Mouse (Mus musculus) CD4-positive, CD25-positive, alpha-beta regulatory T cell, adult 4 months (primary cell): ENCODE results near the gene Relb. TPM values are rescaled to one million over a fixed set of nuclear protein-coding genes. Genes with fewer than 3 reads are reported as not detected.

ENCODE experiments used
- polyA plus RNA-seq, 2 experiments: library from polyadenylated mRNA; unstranded; fragments of 100-300 nt; shearing (Covaris generic); gene quantifications; one replicate each; pipeline ENCODE4 v1.2.1; 2017

Relb gene
- polyA plus RNA-seq, 2 experiments from 2014 or later: 12.7 to 14.8 TPM

Other genes with a start within 250 kb of the Relb start
- 10 to 100 TPM; 10.1 to 11.6 TPM for gene Ercc2, start 247.4 kb downstream of the Relb start, polyA plus RNA-seq
- 1 to 10 TPM; 2.6 to 3.3 TPM for gene Klc3, start 225.3 kb downstream of the Relb start, polyA plus RNA-seq
- gene Ckm, start 224.7 kb downstream of the Relb start, polyA plus RNA-seq: not detected
- gene Mark4, start 170.6 kb downstream of the Relb start, polyA plus RNA-seq: 1 to 10 TPM in 1 of 2 experiments, under 1 TPM in 1; 0.91 to 1.3 TPM
- not detected for gene Exoc3l2, start 166.1 kb downstream of the Relb start, polyA plus RNA-seq
- gene Bloc1s3, start 121.1 kb downstream of the Relb start, polyA plus RNA-seq: under 1 TPM; 0.37 to 0.86 TPM
- gene Trappc6a, start 121.0 kb downstream of the Relb start, polyA plus RNA-seq: 10 to 100 TPM; 45.8 to 50.7 TPM
- not detected for gene Nkpd1, start 111.6 kb downstream of the Relb start, polyA plus RNA-seq
- gene Ppp1r37, start 66.4 kb downstream of the Relb start, polyA plus RNA-seq: 1 to 10 TPM; 1.9 to 2.8 TPM
- 1 to 10 TPM; 1.7 to 1.9 TPM for gene Zfp296, start 52.2 kb downstream of the Relb start, polyA plus RNA-seq
- 100 to 1,000 TPM in 1 of 2 experiments, 10 to 100 TPM in 1; 91.0 to 100 TPM for gene Gemin7, start 51.8 kb downstream of the Relb start, polyA plus RNA-seq
- gene Clasrp, start 25.0 kb downstream of the Relb start, polyA plus RNA-seq: 1 to 10 TPM; 9.0 to 9.4 TPM
- 10 to 100 TPM; 24.4 to 28.1 TPM for gene Clptm1, start 35.6 kb upstream of the Relb start, polyA plus RNA-seq
- gene Apoc2, start 48.5 kb upstream of the Relb start, polyA plus RNA-seq: not detected
- gene Gm44805, start 52.0 kb upstream of the Relb start, polyA plus RNA-seq: not detected
- under 1 TPM in 1 of 2 experiments, not detected in 1; 0.36 TPM for gene Apoc4, start 52.0 kb upstream of the Relb start, polyA plus RNA-seq
- not detected for gene Apoc1, start 63.2 kb upstream of the Relb start, polyA plus RNA-seq
- 1 to 10 TPM; 6.6 to 7.6 TPM for gene Apoe, start 69.8 kb upstream of the Relb start, polyA plus RNA-seq
- 1 to 10 TPM; 3.7 to 6.9 TPM for gene Tomm40, start 86.0 kb upstream of the Relb start, polyA plus RNA-seq
- under 1 TPM in 1 of 2 experiments, not detected in 1; 0.12 TPM for gene Nectin2, start 121.0 kb upstream of the Relb start, polyA plus RNA-seq
- 1 to 10 TPM; 2.5 to 3.7 TPM for gene Bcam, start 141.6 kb upstream of the Relb start, polyA plus RNA-seq
- not detected for gene Cblc, start 167.4 kb upstream of the Relb start, polyA plus RNA-seq
- gene Bcl3, start 193.3 kb upstream of the Relb start, polyA plus RNA-seq: 10 to 100 TPM; 16.0 to 20.5 TPM
- gene Gm19345, start 222.6 kb upstream of the Relb start, polyA plus RNA-seq: not detected
- gene Ceacam16, start 231.9 kb upstream of the Relb start, polyA plus RNA-seq: not detected